Mouse (Mus musculus) mammary gland, adult 2 months (tissue): Measurements from ENCODE around the gene E2f3. TPM values are rescaled to one million over a fixed set of nuclear protein-coding genes. Genes with fewer than 3 reads are reported as not detected.

Experiments used
- polyA plus RNA-seq: library from polyadenylated mRNA; depleted of rRNA; stranded (reverse); fragments of >200 nt; gene quantifications from 2 replicates; pipeline ENCODE4 v1.2.3, GENCODE M21; 2012; ENCODE audit warnings: low replicate concordance; rRNA removed

E2f3 gene
- polyA plus RNA-seq, result 2.3 and 4.6 TPM in 2 replicates

GRCm38 (mm10) chr13:29985855-29986755, at the start of gene E2f3:
E2f3 (minus strand) TSS chr13:29986063.

Other genes with a start within 250 kb of the E2f3 start
- gene Cdkal1, start 130.4 kb downstream of the E2f3 start, polyA plus RNA-seq, result 1.3 and 2.8 TPM in 2 replicates
- gene Mboat1, start 150.4 kb upstream of the E2f3 start, polyA plus RNA-seq, result 13.7 and 30.3 TPM in 2 replicates